Mouse (Mus musculus) CH12.LX (cell line): ENCODE measurements around the gene Tnip3. TPM values are rescaled to one million over a fixed set of nuclear protein-coding genes. Genes with fewer than 3 reads are reported as not detected.

ENCODE experiments used
- DNase-seq: peaks from one replicate; pipeline ENCODE4 v3.0.0-alpha.2; 2013; ENCODE audit errors: extremely low read depth
- H3K27ac ChIP-seq: 2 replicates; pipeline ENCODE4 v1.5.1; 2012; ENCODE audit warnings: low read depth, mild to moderate bottlenecking, control low read depth, moderate library complexity; ENCODE audit not compliant: insufficient read depth
- H3K27me3 ChIP-seq: replicated peaks from 2 replicates; pipeline ENCODE3; 2012; ENCODE audit warnings: inconsistent platforms
- H3K36me3 ChIP-seq, 2 experiments: replicated peaks in 1 of 2; 2 replicates each; pipeline versions ENCODE3 to v1.6.1; 2012; ENCODE audit warnings: inconsistent platforms in 1 of 2, low read length in 1 of 2, mild to moderate bottlenecking in 1 of 2, mixed read lengths in 1 of 2, moderate library complexity in 1 of 2; ENCODE audit not compliant: control insufficient read depth in 1 of 2, insufficient read depth in 1 of 2
- H3K4me1 ChIP-seq, 2 experiments: 2 replicates each; pipeline ENCODE4 v1.6.1; 2012; ENCODE audit warnings: inconsistent platforms in 1 of 2, moderate library complexity in 1 of 2; ENCODE audit not compliant: insufficient read depth in 2 of 2, control insufficient read depth in 1 of 2
- H3K4me2 ChIP-seq: 2 replicates; pipeline ENCODE4 v1.6.1; 2012; ENCODE audit warnings: low read depth, mild to moderate bottlenecking, control low read depth; ENCODE audit not compliant: poor library complexity, insufficient read depth, severe bottlenecking
- H3K4me3 ChIP-seq, 3 experiments: fragments of 150-350 bp in 1 of 3; sonication (generic) in 1 of 3; replicated peaks in 1 of 3; 2 replicates each; pipeline versions ENCODE3 to v1.5.1; 2011 to 2012; ENCODE audit warnings: low read depth in 2 of 3, low read length in 2 of 3, mild to moderate bottlenecking in 2 of 3, moderate library complexity in 2 of 3, control low read depth in 1 of 3, improper control_type of control experiment in 1 of 3, inconsistent platforms in 1 of 3, mixed read lengths in 1 of 3; ENCODE audit not compliant: poor library complexity in 1 of 3
- H3K79me2 ChIP-seq: replicated peaks from 2 replicates; pipeline ENCODE4 v1.6.1; 2012; ENCODE audit warnings: mild to moderate bottlenecking, moderate library complexity; ENCODE audit not compliant: control insufficient read depth, poor library complexity, insufficient read depth, severe bottlenecking; ENCODE audit errors: extremely low read depth
- H3K9ac ChIP-seq: 2 replicates; pipeline ENCODE4 v1.6.1; 2012; ENCODE audit warnings: low read depth, mild to moderate bottlenecking, control low read depth, moderate library complexity; ENCODE audit not compliant: insufficient read depth
- H3K9me3 ChIP-seq: replicated peaks from 2 replicates; pipeline ENCODE3; 2012; ENCODE audit warnings: low read length, inconsistent platforms, mixed read lengths
- CHD1 ChIP-seq: IDR thresholded peaks from 2 replicates; pipeline ENCODE4 v1.6.1; 2012; ENCODE audit warnings: low read depth, low read length, improper control_type of control experiment, inconsistent platforms
- CTCF ChIP-seq, 2 experiments: IDR thresholded peaks in 1 of 2; conservative IDR thresholded peaks in 1 of 2; 2 replicates each; pipeline ENCODE4 v1.5.1; 2011 to 2012; ENCODE audit warnings: low read depth in 2 of 2, low read length in 2 of 2, improper control_type of control experiment in 1 of 2, inconsistent platforms in 1 of 2, mild to moderate bottlenecking in 1 of 2, moderate library complexity in 1 of 2
- E2F4 ChIP-seq: IDR thresholded peaks from 2 replicates; pipeline ENCODE4 v1.6.1; 2011; ENCODE audit warnings: low read depth, low read length, improper control_type of control experiment; ENCODE audit not compliant: insufficient replicate concordance
- ELF1 ChIP-seq: IDR thresholded peaks from 2 replicates; pipeline ENCODE4 v1.6.1; 2014; ENCODE audit warnings: low read depth, mild to moderate bottlenecking, inconsistent platforms, low read length, improper control_type of control experiment
- EP300 ChIP-seq: IDR thresholded peaks from 2 replicates; pipeline ENCODE4 v1.6.1; 2011; ENCODE audit warnings: low read length, improper control_type of control experiment
- ETS1 ChIP-seq: conservative IDR thresholded peaks from 2 replicates; pipeline ENCODE4 v1.6.1; 2012; ENCODE audit warnings: low read depth, mild to moderate bottlenecking, inconsistent platforms, low read length, improper control_type of control experiment, moderate library complexity
- GABPA ChIP-seq: IDR thresholded peaks from 2 replicates; pipeline ENCODE4 v1.6.1; 2012; ENCODE audit warnings: low read depth, low read length, improper control_type of control experiment, inconsistent platforms; ENCODE audit not compliant: insufficient replicate concordance
- HCFC1 ChIP-seq: IDR thresholded peaks from 2 replicates; pipeline ENCODE4 v1.6.1; 2012; ENCODE audit warnings: low read depth, mild to moderate bottlenecking, inconsistent platforms, low read length, improper control_type of control experiment
- IRF4 ChIP-seq: IDR thresholded peaks from 2 replicates; pipeline ENCODE4 v1.6.1; 2014; ENCODE audit warnings: low read depth, mild to moderate bottlenecking, inconsistent platforms, low read length, improper control_type of control experiment
- JUND ChIP-seq: conservative IDR thresholded peaks from 2 replicates; pipeline ENCODE4 v1.6.1; 2011; ENCODE audit warnings: low read depth, low read length, improper control_type of control experiment
- MAZ ChIP-seq: IDR thresholded peaks from 2 replicates; pipeline ENCODE4 v1.6.1; 2012; ENCODE audit warnings: low read depth, mild to moderate bottlenecking, inconsistent platforms, low read length, improper control_type of control experiment, moderate library complexity
- MXI1 ChIP-seq: IDR thresholded peaks from 2 replicates; pipeline ENCODE4 v1.6.1; 2011; ENCODE audit warnings: mild to moderate bottlenecking, low read depth, low read length, improper control_type of control experiment
- NELFE ChIP-seq: IDR thresholded peaks from 2 replicates; pipeline ENCODE4 v1.6.1; 2011; ENCODE audit warnings: low read depth, low read length, improper control_type of control experiment
- POLR2AphosphoS2 ChIP-seq: IDR thresholded peaks from 2 replicates; pipeline ENCODE4 v1.6.1; 2011; ENCODE audit warnings: low read depth, low read length, improper control_type of control experiment
- RAD21 ChIP-seq: IDR thresholded peaks from 2 replicates; pipeline ENCODE4 v1.6.1; 2011; ENCODE audit warnings: low read depth, mild to moderate bottlenecking, low read length, improper control_type of control experiment, moderate library complexity
- RCOR1 ChIP-seq: conservative IDR thresholded peaks from 2 replicates; pipeline ENCODE4 v1.6.1; 2012; ENCODE audit warnings: low read depth, mild to moderate bottlenecking, inconsistent platforms, low read length, improper control_type of control experiment
- SMC3 ChIP-seq: IDR thresholded peaks from 2 replicates; pipeline ENCODE4 v1.6.1; 2011; ENCODE audit warnings: low read depth, low read length, improper control_type of control experiment
- TBP ChIP-seq: conservative IDR thresholded peaks from 2 replicates; pipeline ENCODE4 v1.6.1; 2011; ENCODE audit warnings: low read depth, low read length, improper control_type of control experiment
- TCF12 ChIP-seq: IDR thresholded peaks from 2 replicates; pipeline ENCODE4 v1.6.1; 2014; ENCODE audit warnings: low read depth, mild to moderate bottlenecking, inconsistent platforms, low read length, improper control_type of control experiment
- UBTF ChIP-seq: IDR thresholded peaks from 2 replicates; pipeline ENCODE4 v1.6.1; 2012; ENCODE audit warnings: low read depth, mild to moderate bottlenecking, inconsistent platforms, low read length, improper control_type of control experiment, moderate library complexity
- USF2 ChIP-seq: conservative IDR thresholded peaks from 2 replicates; pipeline ENCODE4 v1.6.1; 2011; ENCODE audit warnings: low read depth, low read length, improper control_type of control experiment
- ZC3H11A ChIP-seq: IDR thresholded peaks from 2 replicates; pipeline ENCODE4 v1.6.1; 2012; ENCODE audit warnings: low read depth, mild to moderate bottlenecking, inconsistent platforms, low read length, improper control_type of control experiment
- ZNF384 ChIP-seq: IDR thresholded peaks from 2 replicates; pipeline ENCODE4 v1.6.1; 2012; ENCODE audit warnings: low read depth, low read length, improper control_type of control experiment, inconsistent platforms
- dilution Hi-C: fragments of 300-500 bp; cut with MboI; formaldehyde crosslinking; loops from 2 replicates; pipeline ENCODE4 v1.14.3; 2020; ENCODE audit warnings: low sequenced_read_pairs; ENCODE audit not compliant: extremely low pct_unique_long_range_greater_than_20kb, extremely low pct_ligation_motif_present
- in situ Hi-C: fragments of 300-500 bp; cut with MboI; formaldehyde crosslinking; loops from 3 replicates; pipeline ENCODE4 v1.14.3; 2019; ENCODE audit warnings: low sequenced_read_pairs, low pct_ligation_motif_present, low pct_unique_long_range_greater_than_20kb, mixed read lengths
- polyA plus RNA-seq: library from polyadenylated mRNA; unstranded; fragments of >175 nt; gene quantifications from 2 replicates; pipeline ENCODE4 v1.2.1, GENCODE M21; 2012; ENCODE audit warnings: low read depth; ENCODE audit not compliant: insufficient read length
- total RNA-seq, 2 experiments: library from RNA; depleted of rRNA; stranded (reverse); fragments of 300-350 nt in 1 of 2; fragments of >200 nt in 1 of 2; gene quantifications; 2 replicates each; pipeline ENCODE4 v1.2.3; 2012 to 2014

The Tnip3 gene
- total and polyA plus RNA-seq, 3 experiments = 1.4 to 2.5 (median 2.5) TPM

- H3K9ac ChIP-seq = no peak overlapping the region
- dilution Hi-C loops = no loop called here
- H3K36me3 ChIP-seq = no peaks in the 10 kb centered on the region
- H3K4me3 ChIP-seq = no peak overlapping the region
- peak; percentile 85 for DNase-seq
- no peak overlapping the region for H3K27ac ChIP-seq
- no peaks in the 10 kb centered on the region for H3K79me2 ChIP-seq
- no peaks in the 10 kb centered on the region for H3K9me3 ChIP-seq
- no peak overlapping the region for H3K4me2 ChIP-seq
- H3K27me3 ChIP-seq = no peaks in the 10 kb centered on the region
- TF ChIP-seq RAD21 (no peak; the same call in none of the 2 replicates), EP300 (no peak), TCF12 (no peak), ELF1 (no peak), HCFC1 (no peak), TBP (no peak), JUND (peak; percentile 49; the same call in 1 of the 2 replicates), ETS1 (peak; percentile 20; the same call in 1 of the 2 replicates), SMC3 (peak; percentile 95), CHD1 (no peak), E2F4 (peak; percentile 71; the same call in 1 of the 2 replicates), NELFE (peak; percentile 16; the same call in 1 of the 2 replicates), RCOR1 (no peak), ZNF384 (no peak), MXI1 (no peak), ZC3H11A (peak; percentile 84), CTCF (conservative IDR thresholded peaks at IDR 0.05 in 1 of 2, IDR thresholded peaks at IDR 0.05 in 1 of 2; ENCODE audit: low read depth in 2 of 2, low read length in 2 of 2) (peak; percentile 28 to 93; a peak in 3 of 4 replicates), POLR2AphosphoS2 (no peak), IRF4 (peak; percentile 46), UBTF (no peak), MAZ (0 out of 2 replicates have a peak, but pooled peaks have one; percentile 18), USF2 (no peak), GABPA (no peak)
- H3K4me1 ChIP-seq = peaks cover 6 to 52% of the 10 kb centered on the region in 2 experiments
- in situ Hi-C loops = loop anchor here (5.0 kb wide), 1 partner anchor 57 kb away; no protein-coding TSS in a partner anchor
Observed at GRCm38 (mm10) chr6:65569741-65570140, 44.6 kb downstream of the Tnip3 start.
